Mouse (Mus musculus) embryonic facial prominence, embryonic 12.5 days (tissue): Measurements from ENCODE around the gene Pex14. TPM values are rescaled to one million over a fixed set of nuclear protein-coding genes. Genes with fewer than 3 reads are reported as not detected.
A peak's percentile ranks its signal among the peaks of the same experiment; 100 is the strongest.

Source experiments
- ATAC-seq: fragments of 200-750 bp; cut with Nextera tagmentation; 2 replicates; pipeline ENCODE4 v1.8.0; 2017; ENCODE audit not compliant: insufficient number of reproducible peaks, insufficient read depth, low FRiP score, low TSS enrichment
- H3K27ac ChIP-seq: fragments of 300-500 bp; sonication (generic); 2 replicates; pipeline ENCODE4 v1.5.1; 2016; ENCODE audit warnings: mild to moderate bottlenecking
- H3K27me3 ChIP-seq: fragments of 300-500 bp; sonication (generic); 2 replicates; pipeline ENCODE4 v1.6.1; 2016; ENCODE audit warnings: mild to moderate bottlenecking, moderate library complexity
- H3K36me3 ChIP-seq: fragments of 300-500 bp; sonication (generic); 2 replicates; pipeline ENCODE4 v1.6.1; 2016; ENCODE audit warnings: mild to moderate bottlenecking
- H3K4me1 ChIP-seq: fragments of 300-500 bp; sonication (generic); 2 replicates; pipeline ENCODE4 v1.6.1; 2016
- H3K4me2 ChIP-seq: fragments of 300-500 bp; sonication (generic); replicated peaks from 2 replicates; pipeline ENCODE4 v1.6.1; 2016; ENCODE audit warnings: mild to moderate bottlenecking, moderate library complexity
- H3K4me3 ChIP-seq: fragments of 300-500 bp; sonication (generic); 2 replicates; pipeline ENCODE4 v1.5.1; 2016; ENCODE audit warnings: mild to moderate bottlenecking
- H3K9ac ChIP-seq: fragments of 300-500 bp; sonication (generic); 2 replicates; pipeline ENCODE4 v1.6.1; 2016; ENCODE audit warnings: mild to moderate bottlenecking, moderate library complexity
- H3K9me3 ChIP-seq: fragments of 300-500 bp; sonication (generic); 2 replicates; pipeline ENCODE4 v1.6.1; 2016; ENCODE audit warnings: mild to moderate bottlenecking, moderate library complexity
- WGBS: fragments of 180-500 bp; shearing (Covaris S2); methylation state at CpG from one replicate; pipeline ENCODE4 v1.1.7; 2016; 5-methylcytosine and 5-hydroxymethylcytosine counted together
- polyA plus RNA-seq: library from polyadenylated mRNA; unstranded; fragments of >200 nt; fragmentation: Nextera tagmentation; extraction: Ambion mirVana; gene quantifications from 2 replicates; pipeline ENCODE4 v1.2.1, GENCODE M21; 2016

The Pex14 gene
- polyA plus RNA-seq, 1 experiment from 2014 or later = 54.1 TPM

GRCm38 (mm10) chr4:148978926-148979325, 120.8 kb downstream of the Pex14 start:
- no peak overlapping the region for H3K4me3 ChIP-seq
- peaks cover 13% of the 10 kb centered on the region; the same call in 1 of the 2 replicates for H3K4me1 ChIP-seq
- H3K9ac ChIP-seq = no peak overlapping the region
- no peak overlapping the region for H3K27ac ChIP-seq
- H3K9me3 ChIP-seq = no peaks in the 10 kb centered on the region
- H3K4me2 ChIP-seq = no peak overlapping the region
- H3K27me3 ChIP-seq = no peaks in the 10 kb centered on the region
- no peak for ATAC-seq
- no peaks in the 10 kb centered on the region for H3K36me3 ChIP-seq
- WGBS = 82% methylated on average over 11 of the region's 11 CpGs

- H3K4me3 ChIP-seq = no peak overlapping the region
- H3K27me3 ChIP-seq = no peaks in the 10 kb centered on the region
- no peak overlapping the region for H3K27ac ChIP-seq
- peaks cover 13% of the 10 kb centered on the region; the same call in 1 of the 2 replicates for H3K4me1 ChIP-seq
- H3K4me2 ChIP-seq = no peak overlapping the region
- H3K9me3 ChIP-seq = no peaks in the 10 kb centered on the region
- 48% methylated on average over 9 of the region's 9 CpGs for WGBS
- H3K36me3 ChIP-seq = no peaks in the 10 kb centered on the region
- H3K9ac ChIP-seq = no peak overlapping the region
- no peak for ATAC-seq
Measured at GRCm38 (mm10) chr4:148978221-148978855, 121.3 kb downstream of the Pex14 start.

GRCm38 (mm10) chr4:148974833-148975232, 124.8 kb downstream of the Pex14 start:
- H3K4me2 ChIP-seq = no peak overlapping the region
- WGBS = 80% methylated on average over 7 of the region's 7 CpGs
- H3K9me3 ChIP-seq = no peaks in the 10 kb centered on the region
- no peak for ATAC-seq
- H3K9ac ChIP-seq = no peak overlapping the region
- H3K27me3 ChIP-seq = no peaks in the 10 kb centered on the region
- no peaks in the 10 kb centered on the region for H3K36me3 ChIP-seq
- H3K4me3 ChIP-seq = no peak overlapping the region
- H3K4me1 ChIP-seq = peaks cover 28% of the 10 kb centered on the region
- no peak overlapping the region for H3K27ac ChIP-seq

GRCm38 (mm10) chr4:148973387-148973786, 126.3 kb downstream of the Pex14 start:
- Histone ChIP-seq H3K27ac (no peak overlapping the region), H3K4me2 (no peak overlapping the region), H3K9ac (no peak overlapping the region), H3K27me3 (no peaks in the 10 kb centered on the region), H3K4me1 (peaks cover 23% of the 10 kb centered on the region), H3K4me3 (no peak overlapping the region), H3K36me3 (no peaks in the 10 kb centered on the region), H3K9me3 (no peaks in the 10 kb centered on the region)
- 75% methylated on average over 14 of the region's 14 CpGs for WGBS
- ATAC-seq = no peak

- H3K27me3 ChIP-seq = no peaks in the 10 kb centered on the region
- H3K27ac ChIP-seq = no peak overlapping the region
- H3K9me3 ChIP-seq = no peaks in the 10 kb centered on the region
- H3K36me3 ChIP-seq = no peaks in the 10 kb centered on the region
- H3K4me1 ChIP-seq = peaks cover 17% of the 10 kb centered on the region
- no peak overlapping the region for H3K9ac ChIP-seq
- no peak overlapping the region for H3K4me2 ChIP-seq
- no peak for ATAC-seq
- WGBS = 71% methylated on average over 14 of the region's 14 CpGs
- H3K4me3 ChIP-seq = no peak overlapping the region
Measured at GRCm38 (mm10) chr4:148972707-148973106, 127.0 kb downstream of the Pex14 start.

GRCm38 (mm10) chr4:148971613-148972242, 127.9 kb downstream of the Pex14 start:
- ATAC-seq = peak; percentile 53; the same call in 1 of the 2 replicates
- Histone ChIP-seq H3K27me3 (0 out of 2 replicates have a peak, but pooled peaks cover 2% of the 10 kb centered on the region), H3K4me1 (peaks cover 17% of the 10 kb centered on the region), H3K4me2 (no peak overlapping the region), H3K27ac (no peak overlapping the region), H3K4me3 (no peak overlapping the region), H3K9ac (peak overlapping the region; percentile 5; the same call in 1 of the 2 replicates), H3K9me3 (no peaks in the 10 kb centered on the region), H3K36me3 (no peaks in the 10 kb centered on the region)
- 53% methylated on average over 3 of the region's 3 CpGs for WGBS

GRCm38 (mm10) chr4:148970742-148971141, 128.9 kb downstream of the Pex14 start:
- WGBS = 70% methylated on average over 4 of the region's 4 CpGs
- Histone ChIP-seq H3K4me3 (no peak overlapping the region), H3K9me3 (no peaks in the 10 kb centered on the region), H3K9ac (no peak overlapping the region), H3K4me2 (no peak overlapping the region), H3K27ac (no peak overlapping the region), H3K4me1 (peaks cover 21% of the 10 kb centered on the region), H3K36me3 (no peaks in the 10 kb centered on the region), H3K27me3 (0 out of 2 replicates have a peak, but pooled peaks cover 4% of the 10 kb centered on the region)
- no peak for ATAC-seq

- Histone ChIP-seq H3K27me3 (0 out of 2 replicates have a peak, but pooled peaks cover 4% of the 10 kb centered on the region), H3K27ac (no peak overlapping the region), H3K4me3 (no peak overlapping the region), H3K4me1 (peaks cover 31% of the 10 kb centered on the region), H3K9me3 (no peaks in the 10 kb centered on the region), H3K36me3 (no peaks in the 10 kb centered on the region), H3K9ac (no peak overlapping the region), H3K4me2 (no peak overlapping the region)
- 85% methylated on average over 5 of the region's 5 CpGs for WGBS
- ATAC-seq = no peak
Measured at GRCm38 (mm10) chr4:148969610-148970009, 130.1 kb downstream of the Pex14 start.

- Histone ChIP-seq H3K27me3 (0 out of 2 replicates have a peak, but pooled peaks cover 4% of the 10 kb centered on the region), H3K4me2 (no peak overlapping the region), H3K9me3 (no peaks in the 10 kb centered on the region), H3K4me3 (no peak overlapping the region), H3K27ac (no peak overlapping the region), H3K9ac (no peak overlapping the region), H3K36me3 (no peaks in the 10 kb centered on the region), H3K4me1 (peaks cover 38% of the 10 kb centered on the region)
- 78% methylated on average over 5 of the region's 5 CpGs for WGBS
- no peak for ATAC-seq
Measured at GRCm38 (mm10) chr4:148968859-148969258, 130.8 kb downstream of the Pex14 start.

GRCm38 (mm10) chr4:148966132-148966531, 133.5 kb downstream of the Pex14 start:
- Histone ChIP-seq H3K4me3 (no peak overlapping the region), H3K9ac (no peak overlapping the region), H3K4me2 (no peak overlapping the region), H3K9me3 (no peaks in the 10 kb centered on the region), H3K4me1 (peaks cover 31% of the 10 kb centered on the region), H3K27me3 (peaks cover 8% of the 10 kb centered on the region), H3K36me3 (peaks cover 19% of the 10 kb centered on the region), H3K27ac (no peak overlapping the region)
- WGBS = 90% methylated on average over 5 of the region's 5 CpGs
- no peak for ATAC-seq

GRCm38 (mm10) chr4:148964541-148965310, 134.9 kb downstream of the Pex14 start:
- Histone ChIP-seq H3K9ac (no peak overlapping the region), H3K36me3 (peaks cover 31% of the 10 kb centered on the region), H3K4me1 (peaks cover 28% of the 10 kb centered on the region), H3K4me3 (no peak overlapping the region), H3K9me3 (no peaks in the 10 kb centered on the region), H3K27ac (peak overlapping the region; percentile 70), H3K27me3 (peaks cover 10% of the 10 kb centered on the region), H3K4me2 (no peak overlapping the region)
- ATAC-seq = peak; percentile 25; the same call in 1 of the 2 replicates
- WGBS = 39% methylated on average over 10 of the region's 10 CpGs
